Mouse (Mus musculus): ENCODE results near the gene Pnpla3. TPM values are rescaled to one million over a fixed set of nuclear protein-coding genes. Genes with fewer than 3 reads are reported as not detected.
"Not testable (repeated sequence)": the region's sequence is repeated elsewhere in the genome, so short reads cannot be mapped to it uniquely, and the experiment has no call there.

Gene Pnpla3
- polyA plus RNA-seq, 1 experiment from 2014 or later, result 6.5 TPM

- Histone ChIP-seq H3K4me1 (replicated peaks) (peaks cover 8% of the 10 kb centered on the region; the same call in 1 of the 2 replicates), H3K27me3 (no peaks in the 10 kb centered on the region), H3K9me3 (no peaks in the 10 kb centered on the region), H3K4me2 (no peak overlapping the region), H3K36me3 (no peaks in the 10 kb centered on the region), H3K9ac (no peak overlapping the region), H3K27ac (replicated peaks) (no peak overlapping the region), H3K4me3 (no peak overlapping the region)
- 86% methylated on average over 5 of the region's 5 CpGs for WGBS
- no peak for ATAC-seq (ENCODE audit: low read depth)
Observed at GRCm38 (mm10) chr15:84139592-84140005, 28.0 kb upstream of the Pnpla3 start.

GRCm38 (mm10) chr15:84140109-84140508, 27.5 kb upstream of the Pnpla3 start:
- Histone ChIP-seq H3K36me3 (no peaks in the 10 kb centered on the region), H3K4me2 (no peak overlapping the region), H3K27ac (replicated peaks) (no peak overlapping the region), H3K4me1 (replicated peaks) (peaks cover 8% of the 10 kb centered on the region; the same call in 1 of the 2 replicates), H3K9ac (no peak overlapping the region), H3K27me3 (no peaks in the 10 kb centered on the region), H3K9me3 (no peaks in the 10 kb centered on the region), H3K4me3 (no peak overlapping the region)
- 51% methylated on average over 3 of the region's 3 CpGs for WGBS
- ATAC-seq (ENCODE audit: low read depth), result no peak

GRCm38 (mm10) chr15:84140929-84141328, 26.7 kb upstream of the Pnpla3 start:
- Histone ChIP-seq H3K27me3 (no peaks in the 10 kb centered on the region), H3K4me1 (replicated peaks) (peaks cover 8% of the 10 kb centered on the region; the same call in 1 of the 2 replicates), H3K36me3 (no peaks in the 10 kb centered on the region), H3K4me3 (no peak overlapping the region), H3K27ac (replicated peaks) (no peak overlapping the region; the same call in 1 of the 2 replicates), H3K4me2 (no peak overlapping the region), H3K9me3 (no peaks in the 10 kb centered on the region), H3K9ac (no peak overlapping the region)
- no peak for ATAC-seq (ENCODE audit: low read depth)
- WGBS, result 82% methylated on average over 5 of the region's 5 CpGs

GRCm38 (mm10) chr15:84156158-84156557, 11.5 kb upstream of the Pnpla3 start:
- no peak for ATAC-seq (ENCODE audit: low read depth)

GRCm38 (mm10) chr15:84157530-84157929, 10.1 kb upstream of the Pnpla3 start:
- not testable (repeated sequence) for H3K9me3 ChIP-seq; H3K4me3 ChIP-seq; H3K27ac ChIP-seq (replicated peaks); ATAC-seq (ENCODE audit: low read depth); H3K36me3 ChIP-seq; H3K27me3 ChIP-seq; H3K4me1 ChIP-seq (replicated peaks); H3K4me2 ChIP-seq; H3K9ac ChIP-seq
- WGBS, result 77% methylated on average over 6 of the region's 6 CpGs

More at GRCm38 (mm10) chr15:84156158-84156557, 11.5 kb upstream of the Pnpla3 start:
- Histone ChIP-seq H3K27ac (replicated peaks) (no peak overlapping the region), H3K4me1 (replicated peaks) (no peaks in the 10 kb centered on the region), H3K4me3 (no peak overlapping the region), H3K9ac (no peak overlapping the region), H3K27me3 (no peaks in the 10 kb centered on the region), H3K36me3 (no peaks in the 10 kb centered on the region), H3K9me3 (no peaks in the 10 kb centered on the region), H3K4me2 (no peak overlapping the region)
- WGBS, result 90% methylated on average over 2 of the region's 2 CpGs

- Histone ChIP-seq H3K9ac (no peak overlapping the region), H3K27me3 (no peaks in the 10 kb centered on the region), H3K36me3 (no peaks in the 10 kb centered on the region), H3K4me1 (replicated peaks) (peaks cover 1% of the 10 kb centered on the region), H3K27ac (replicated peaks) (no peak overlapping the region), H3K9me3 (no peaks in the 10 kb centered on the region), H3K4me3 (no peak overlapping the region), H3K4me2 (no peak overlapping the region)
- ATAC-seq (ENCODE audit: low read depth), result no peak
- 90% methylated on average over 6 of the region's 6 CpGs for WGBS
Observed at GRCm38 (mm10) chr15:84161871-84162270, 5.8 kb upstream of the Pnpla3 start.

- WGBS, result 72% methylated on average over 6 of the region's 6 CpGs
- H3K9ac ChIP-seq, result peak overlapping the region; percentile 80
Observed at GRCm38 (mm10) chr15:84166818-84167217, 819 bp upstream of the Pnpla3 start.

GRCm38 (mm10) chr15:84168170-84169161, 829 bp downstream of the Pnpla3 start:
- peak; percentile 55 for ATAC-seq (ENCODE audit: low read depth)
- Histone ChIP-seq H3K9me3 (no peaks in the 10 kb centered on the region), H3K36me3 (no peaks in the 10 kb centered on the region), H3K9ac (peak overlapping the region; percentile 80), H3K27me3 (peaks cover 4% of the 10 kb centered on the region; the same call in 1 of the 2 replicates), H3K4me1 (replicated peaks) (peaks cover 26% of the 10 kb centered on the region), H3K4me2 (peak overlapping the region; percentile 96), H3K27ac (replicated peaks) (peak overlapping the region; percentile 84), H3K4me3 (peak overlapping the region; percentile 60)
- 2% methylated on average over 28 of the region's 28 CpGs for WGBS

More at GRCm38 (mm10) chr15:84166818-84167217, 819 bp upstream of the Pnpla3 start:
- no peaks in the 10 kb centered on the region for H3K9me3 ChIP-seq
- no peaks in the 10 kb centered on the region for H3K36me3 ChIP-seq
- H3K4me1 ChIP-seq (replicated peaks), result peaks cover 26% of the 10 kb centered on the region
- peaks cover 4% of the 10 kb centered on the region; the same call in 1 of the 2 replicates for H3K27me3 ChIP-seq
- ATAC-seq (ENCODE audit: low read depth), result no peak
- no peak overlapping the region for H3K4me3 ChIP-seq
- peak overlapping the region; percentile 84 for H3K27ac ChIP-seq (replicated peaks)
- H3K4me2 ChIP-seq, result peak overlapping the region; percentile 96

GRCm38 (mm10) chr15:84169511-84169910, 1.9 kb downstream of the Pnpla3 start:
- no peak overlapping the region for H3K27ac ChIP-seq (replicated peaks)
- WGBS, result 60% methylated on average over 1 of the region's 1 CpGs

GRCm38 (mm10) chr15:84171166-84171565, 3.5 kb downstream of the Pnpla3 start:
- H3K4me2 ChIP-seq, result no peak overlapping the region
- peaks cover 4% of the 10 kb centered on the region; the same call in 1 of the 2 replicates for H3K27me3 ChIP-seq
- H3K36me3 ChIP-seq, result no peaks in the 10 kb centered on the region
- H3K27ac ChIP-seq (replicated peaks), result no peak overlapping the region
- 83% methylated on average over 7 of the region's 7 CpGs for WGBS
- ATAC-seq (ENCODE audit: low read depth), result no peak
- peaks cover 26% of the 10 kb centered on the region for H3K4me1 ChIP-seq (replicated peaks)
- no peak overlapping the region for H3K4me3 ChIP-seq
- no peak overlapping the region for H3K9ac ChIP-seq
- H3K9me3 ChIP-seq, result no peaks in the 10 kb centered on the region

More at GRCm38 (mm10) chr15:84169511-84169910, 1.9 kb downstream of the Pnpla3 start:
- 0 out of 2 replicates have a peak overlapping the region, but pooled peaks have one; percentile 96 for H3K4me2 ChIP-seq
- H3K27me3 ChIP-seq, result peaks cover 4% of the 10 kb centered on the region; the same call in 1 of the 2 replicates
- ATAC-seq (ENCODE audit: low read depth), result no peak
- H3K4me1 ChIP-seq (replicated peaks), result peaks cover 26% of the 10 kb centered on the region
- H3K9ac ChIP-seq, result no peak overlapping the region
- no peaks in the 10 kb centered on the region for H3K36me3 ChIP-seq
- H3K4me3 ChIP-seq, result no peak overlapping the region
- H3K9me3 ChIP-seq, result no peaks in the 10 kb centered on the region

- no peak for ATAC-seq (ENCODE audit: low read depth)
Observed at GRCm38 (mm10) chr15:84178733-84179132, 11.1 kb downstream of the Pnpla3 start.

GRCm38 (mm10) chr15:84182000-84182399, 14.4 kb downstream of the Pnpla3 start:
- Histone ChIP-seq H3K9ac (no peak overlapping the region), H3K4me1 (replicated peaks) (peaks cover 5% of the 10 kb centered on the region), H3K9me3 (no peaks in the 10 kb centered on the region), H3K4me3 (no peak overlapping the region), H3K27me3 (0 out of 2 replicates have a peak, but pooled peaks cover 3% of the 10 kb centered on the region), H3K4me2 (no peak overlapping the region), H3K27ac (replicated peaks) (no peak overlapping the region), H3K36me3 (no peaks in the 10 kb centered on the region)
- no peak for ATAC-seq (ENCODE audit: low read depth)
- 54% methylated on average over 6 of the region's 6 CpGs for WGBS

More at GRCm38 (mm10) chr15:84178733-84179132, 11.1 kb downstream of the Pnpla3 start:
- H3K4me3 ChIP-seq, result no peak overlapping the region
- H3K36me3 ChIP-seq, result no peaks in the 10 kb centered on the region
- no peak overlapping the region for H3K27ac ChIP-seq (replicated peaks)
- 94% methylated on average over 9 of the region's 9 CpGs for WGBS
- H3K27me3 ChIP-seq, result 0 out of 2 replicates have a peak, but pooled peaks cover 3% of the 10 kb centered on the region
- peaks cover 5% of the 10 kb centered on the region for H3K4me1 ChIP-seq (replicated peaks)
- no peaks in the 10 kb centered on the region for H3K9me3 ChIP-seq
- H3K4me2 ChIP-seq, result no peak overlapping the region
- H3K9ac ChIP-seq, result no peak overlapping the region
